Mouse (Mus musculus) erythroid progenitor cell, adult 5-6 weeks (primary cell): Measurements from ENCODE around the gene Pde4a. TPM values are rescaled to one million over a fixed set of nuclear protein-coding genes. Genes with fewer than 3 reads are reported as not detected.
A peak's percentile ranks its signal among the peaks of the same experiment; 100 is the strongest.
"Not testable (repeated sequence)": the region's sequence is repeated elsewhere in the genome, so short reads cannot be mapped to it uniquely, and the experiment has no call there.

Experiments used
- ATAC-seq: replicated peaks from 2 replicates; pipeline ENCODE4 v1.8.0; 2016; ENCODE audit warnings: moderate number of reproducible peaks, mild to moderate bottlenecking, moderate TSS enrichment, inconsistent platforms; ENCODE audit not compliant: poor library complexity, low FRiP score, severe bottlenecking
- total RNA-seq, 2 experiments: library from RNA; stranded (forward) in 1 of 2; stranded (reverse) in 1 of 2; fragments of 150-400 nt in 1 of 2; fragments of 186-747, 209-891 nt in 1 of 2; gene quantifications; 2 replicates each; pipeline versions ENCODE4 v1.2.3 to v1.2.4; 2015 to 2017; ENCODE audit warnings: low replicate concordance in 2 of 2

Pde4a gene
- total RNA-seq, 2 experiments from 2014 or later, result 0.15 to 4.6 TPM

- ATAC-seq, result no peak
These were observed 72.7 kb downstream of the Pde4a start for GRCm38 (mm10) chr9:21238004-21238732.

GRCm38 (mm10) chr9:21238733-21239464 lies 73.4 kb downstream of the Pde4a start, which contains the start of gene Keap1:
Gene Keap1 (minus strand): TSS chr9:21239361.
- ATAC-seq, result peak; percentile 73

DNA sequence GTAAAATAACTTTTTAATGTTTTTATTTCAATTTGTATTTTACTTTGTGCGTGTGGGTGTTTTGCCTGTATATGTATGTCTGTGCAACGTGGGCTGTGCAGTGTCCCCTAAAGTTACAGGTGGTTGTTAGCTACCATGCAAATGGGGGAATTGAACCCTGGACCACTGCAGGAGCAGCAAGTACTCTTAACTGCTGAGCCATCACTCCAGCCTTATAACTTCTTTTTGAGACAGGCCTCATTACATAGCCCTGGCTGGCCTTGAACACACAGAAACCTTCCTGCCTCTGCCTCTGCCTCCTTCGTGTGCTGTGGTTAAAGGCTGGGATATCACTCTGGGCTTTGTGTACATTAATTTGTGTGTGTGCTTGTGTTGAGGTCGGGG lies 73.9 kb downstream of the Pde4a start:
- ATAC-seq, result peak; percentile 6; the same call in 1 of the 2 replicates

DNA sequence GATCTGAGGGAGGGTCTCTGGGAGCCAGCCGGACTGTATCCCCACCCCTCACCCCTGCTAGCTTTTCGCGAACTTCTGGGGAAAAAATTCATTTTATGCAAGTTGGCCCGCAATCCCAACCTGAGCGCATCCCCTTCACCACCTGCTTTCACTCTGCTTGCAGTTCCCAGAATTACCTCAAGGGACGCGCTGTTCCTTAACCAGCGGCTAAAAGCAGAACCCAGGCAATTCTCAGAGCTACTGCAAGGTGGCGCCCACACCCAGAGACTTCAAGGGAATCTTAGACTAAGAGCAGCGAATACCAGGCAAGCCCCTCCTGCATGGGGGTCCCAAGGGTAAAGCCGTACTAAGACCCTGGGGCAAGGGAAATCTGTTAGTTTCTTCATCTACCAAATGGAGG lies 75.8 kb downstream of the Pde4a start:
- ATAC-seq, result peak; percentile 75

DNA sequence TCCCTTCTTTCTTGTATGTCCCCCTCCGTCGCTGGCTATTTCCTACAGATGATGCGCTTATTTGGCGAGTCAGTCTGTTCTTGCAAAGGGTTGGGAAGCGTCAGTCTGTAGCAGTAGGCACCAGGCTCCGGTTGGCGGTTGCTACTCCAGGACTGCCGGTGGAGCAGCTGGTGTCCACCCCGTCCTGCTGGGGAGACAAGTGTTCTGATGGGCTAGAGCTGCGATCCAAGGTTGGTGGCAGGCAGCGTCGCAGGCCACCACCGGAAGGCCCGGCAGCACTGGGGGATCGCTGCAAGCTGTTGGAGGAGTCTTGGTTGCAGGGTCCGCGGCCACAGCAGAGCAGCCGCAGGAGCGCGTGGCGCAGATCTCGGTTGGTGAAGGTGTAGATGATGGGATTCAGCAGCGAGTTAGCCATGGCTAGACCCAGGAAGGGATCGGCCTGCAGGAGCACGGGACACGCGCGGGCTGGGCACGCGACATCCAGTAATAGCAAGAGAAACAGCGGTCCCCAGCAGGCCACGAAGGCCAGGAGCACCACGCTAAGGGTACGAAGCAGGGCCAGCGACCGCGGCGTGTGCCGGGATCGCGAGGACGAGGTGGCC lies 78.4 kb downstream of the Pde4a start:
- no peak for ATAC-seq

DNA sequence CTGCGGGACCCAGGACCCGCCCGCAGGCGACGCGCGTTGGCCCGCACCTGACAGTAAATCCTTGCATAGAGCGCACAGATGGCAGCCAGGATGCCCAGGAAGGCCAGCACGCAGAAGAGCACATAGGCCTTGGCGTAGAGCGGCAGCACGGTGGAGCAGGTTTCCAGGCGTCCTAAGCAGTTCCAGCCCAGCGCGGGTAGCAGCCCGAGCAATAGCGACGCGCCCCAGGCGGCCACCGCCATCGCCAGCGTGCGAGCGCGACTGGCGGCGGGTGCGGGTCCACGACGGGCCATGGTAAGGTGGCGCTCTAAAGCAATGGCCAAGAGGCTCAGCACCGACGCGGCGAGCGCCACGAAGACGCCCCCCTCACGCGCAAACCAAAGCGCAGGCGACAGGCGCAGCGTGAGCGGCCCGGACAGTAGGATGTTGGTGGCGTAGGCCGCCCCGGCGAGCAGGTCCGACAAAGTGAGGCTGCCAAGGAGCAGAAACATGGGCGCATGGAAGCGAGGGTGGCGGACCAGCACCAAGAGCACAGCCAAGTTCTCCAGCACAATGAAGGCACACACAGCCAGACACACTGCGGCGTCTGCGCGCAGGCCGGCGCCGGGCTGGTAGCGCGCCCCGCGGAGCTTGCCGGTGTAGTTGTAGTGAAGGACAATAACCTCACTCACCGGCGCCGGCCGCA lies 79.1 kb downstream of the Pde4a start:
- no peak for ATAC-seq

DNA sequence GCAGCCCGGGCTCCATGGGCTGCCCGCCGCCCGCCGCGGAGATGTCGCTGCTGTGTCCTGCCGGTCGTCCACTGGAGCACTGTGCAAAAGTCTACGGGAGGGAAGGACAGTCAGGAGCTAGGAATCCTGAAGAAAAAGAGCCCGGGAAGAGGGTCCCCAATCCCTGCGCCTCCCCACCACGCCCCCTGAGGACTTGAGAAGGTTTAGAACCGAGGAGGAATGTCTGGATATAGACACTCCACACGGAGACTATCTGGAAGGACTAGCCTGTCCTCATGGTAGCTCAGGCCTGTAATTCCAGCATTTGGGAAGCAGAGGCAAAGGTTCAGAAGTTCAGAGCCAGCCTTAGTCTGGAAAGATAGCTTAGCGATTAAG lies 79.6 kb downstream of the Pde4a start:
- ATAC-seq, result no peak

DNA sequence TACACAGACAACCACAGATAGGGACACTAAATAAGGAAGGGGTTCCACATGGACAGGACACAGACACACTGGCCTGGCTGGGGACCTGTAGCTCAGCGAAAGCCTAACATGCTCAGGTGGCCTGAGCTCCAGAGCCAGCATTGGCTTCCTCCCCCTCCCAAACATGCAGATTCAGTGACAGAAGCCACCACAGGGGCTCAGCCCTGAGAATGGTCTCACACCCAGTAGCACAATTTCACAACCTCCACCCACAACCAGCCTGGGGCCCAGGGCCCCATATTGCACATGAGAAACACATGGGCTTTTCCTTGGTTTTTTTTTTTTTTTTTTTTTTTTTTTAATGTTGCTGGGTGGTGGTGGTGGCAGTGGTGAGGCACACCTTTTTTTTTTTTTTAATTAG lies 80.8 kb downstream of the Pde4a start:
- no peak for ATAC-seq

DNA sequence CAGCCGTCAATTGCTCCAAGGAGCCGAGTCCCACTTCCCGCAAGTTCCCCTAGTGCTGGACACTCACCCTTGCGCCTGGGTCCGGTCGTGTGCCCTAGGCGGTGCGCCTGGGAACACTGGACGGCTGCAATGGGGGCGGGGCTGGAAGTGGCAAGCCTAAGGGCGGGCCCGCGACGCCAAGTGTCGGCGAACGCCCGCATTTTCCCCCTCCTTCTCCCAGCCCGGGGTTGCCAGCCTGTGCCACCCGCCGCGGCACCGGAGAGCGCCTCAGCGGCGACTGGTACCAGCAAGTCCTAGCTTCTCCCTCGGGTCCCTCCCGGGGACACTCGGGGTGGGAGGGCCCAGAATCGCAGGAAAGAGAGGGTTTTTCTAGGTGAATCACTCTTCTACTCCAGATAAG lies 82.8 kb downstream of the Pde4a start, which contains the start of gene S1pr5:
Gene S1pr5, minus strand, starts transcription at position 118 of the 400 bp plus-strand sequence.
- peak; percentile 40; the same call in 1 of the 2 replicates for ATAC-seq

DNA sequence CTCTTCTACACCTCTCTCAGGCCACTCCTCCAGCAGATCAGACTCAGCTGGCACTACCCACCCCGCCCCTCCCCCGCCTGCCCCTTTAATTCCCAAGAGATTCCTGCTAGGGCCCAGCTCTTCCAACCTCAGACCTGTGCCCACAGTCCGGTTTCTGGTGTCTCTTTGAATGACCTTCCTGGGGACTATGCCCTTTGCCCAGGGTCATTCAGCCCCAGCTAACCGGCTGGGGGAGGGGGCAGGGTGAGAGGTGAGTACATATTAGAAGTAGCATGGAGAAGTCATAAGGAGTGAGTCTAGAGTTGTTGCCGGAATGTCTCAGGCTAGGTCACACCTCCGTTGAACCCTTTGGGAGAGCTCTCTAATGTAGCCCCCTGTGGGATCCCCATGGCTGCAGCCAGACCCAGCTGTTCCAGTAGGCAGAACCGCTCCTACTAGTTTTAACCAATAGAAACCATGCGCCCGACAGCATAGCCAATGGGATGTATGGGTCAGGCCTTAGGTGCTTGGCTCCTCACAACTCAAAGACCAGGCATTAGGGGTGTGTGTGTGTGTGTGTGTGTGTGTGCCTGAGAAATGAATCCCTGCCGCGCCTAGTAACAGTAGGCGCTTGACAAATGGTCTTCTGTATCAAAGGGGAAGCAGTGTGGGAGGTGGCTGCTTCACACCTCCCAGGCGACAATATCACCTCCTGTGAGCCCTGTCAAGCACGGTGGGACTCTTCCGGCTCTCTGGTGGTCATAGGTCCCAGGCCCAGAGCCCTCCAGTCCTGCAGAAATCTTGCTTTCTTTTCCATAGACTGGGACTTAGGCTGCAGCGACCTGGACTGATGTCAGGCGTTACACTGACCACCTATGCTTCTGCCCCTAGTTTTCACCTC lies 84.4 kb downstream of the Pde4a start:
- ATAC-seq, result no peak

DNA sequence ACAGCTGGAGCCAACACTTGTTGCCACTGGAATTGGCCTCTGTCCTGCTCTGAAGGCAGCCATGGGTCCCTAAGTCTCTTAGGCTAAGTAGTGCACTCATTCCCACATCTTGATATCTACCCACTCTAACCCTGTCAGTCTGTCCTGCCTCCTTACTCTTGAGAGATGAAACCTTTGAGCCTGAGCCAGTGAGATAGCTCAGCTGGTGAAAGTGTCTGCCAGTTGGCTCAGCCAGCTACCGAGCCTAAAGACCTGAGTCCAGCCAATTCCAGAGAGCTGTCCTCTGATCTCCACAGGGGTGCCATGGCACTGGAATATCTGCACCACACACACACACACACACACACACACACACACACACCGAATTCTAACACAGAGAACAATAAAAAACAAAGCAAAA lies 85.0 kb downstream of the Pde4a start:
- no peak for ATAC-seq

GRCm38 (mm10) chr9:21251116-21251735 lies 85.7 kb downstream of the Pde4a start:
- 0 out of 2 replicates have a peak, but pooled peaks have one; percentile 46 for ATAC-seq

DNA sequence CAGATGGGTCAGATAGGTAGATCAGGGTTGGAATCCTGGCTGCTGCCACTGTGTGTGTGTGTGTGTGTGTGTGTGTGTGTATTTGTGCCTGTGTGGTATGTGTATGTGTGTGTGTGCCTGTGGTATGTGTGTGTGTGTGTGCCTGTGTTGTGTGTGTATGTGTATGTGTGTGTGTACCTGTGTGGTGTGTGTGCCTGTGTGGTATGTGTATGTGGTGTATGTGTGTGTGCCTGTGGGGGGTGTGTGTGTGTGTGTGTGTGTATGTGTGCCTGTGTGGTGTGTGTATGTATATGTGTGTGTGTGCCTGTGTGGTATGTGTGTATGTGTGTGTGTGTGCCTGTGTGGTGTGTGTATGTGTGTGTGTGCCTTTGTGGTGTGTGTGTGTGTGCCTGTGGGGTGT lies 89.2 kb downstream of the Pde4a start:
- ATAC-seq, result no peak

DNA sequence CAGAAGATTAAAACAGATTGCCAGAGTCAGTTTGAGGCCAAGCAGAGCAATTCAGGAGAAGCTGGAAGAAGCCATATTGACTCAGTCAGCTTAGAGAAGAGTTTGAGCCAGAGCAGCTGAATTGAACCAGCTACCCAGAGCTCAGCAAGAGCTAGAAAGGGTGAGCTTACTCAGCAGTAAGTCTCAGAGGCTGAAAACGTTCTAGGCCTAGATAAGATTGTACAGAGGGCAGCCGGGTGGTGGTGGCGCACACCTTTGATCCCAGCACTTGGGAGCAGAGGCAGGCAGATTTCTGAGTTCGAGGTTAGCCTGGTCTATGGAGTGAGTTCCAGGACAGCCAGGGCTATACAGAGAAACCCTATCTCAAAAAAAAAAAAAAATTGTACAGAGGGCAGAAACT lies 90.8 kb downstream of the Pde4a start:
- not testable (repeated sequence) for ATAC-seq

DNA sequence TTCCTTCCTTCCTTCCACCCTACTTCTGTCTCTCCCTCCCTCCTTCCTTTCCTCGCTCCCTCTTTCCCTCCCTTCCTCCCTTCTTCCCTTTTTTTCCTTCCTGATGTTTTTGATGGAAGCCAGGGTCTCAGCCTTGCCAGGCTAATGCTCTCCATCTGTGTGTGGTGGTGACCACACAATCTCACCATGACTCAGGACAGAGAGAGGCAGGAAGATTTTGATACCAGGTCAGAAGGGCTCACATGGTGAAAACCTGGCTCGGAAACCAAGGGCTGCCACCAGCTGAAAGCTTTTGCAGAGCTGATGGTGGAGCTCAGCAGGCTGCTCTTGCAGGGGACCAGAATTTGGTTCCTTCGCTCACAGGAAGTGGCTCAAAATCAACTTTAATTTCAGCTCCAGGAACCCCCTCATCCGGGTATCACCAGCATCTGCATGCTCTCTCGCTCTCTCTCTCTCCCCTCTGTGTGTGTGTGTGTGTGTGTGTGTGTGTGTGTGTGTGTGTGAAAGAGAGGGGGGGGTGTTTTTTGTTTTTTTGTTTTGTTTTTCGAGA lies 95.1 kb downstream of the Pde4a start:
- ATAC-seq, result no peak

DNA sequence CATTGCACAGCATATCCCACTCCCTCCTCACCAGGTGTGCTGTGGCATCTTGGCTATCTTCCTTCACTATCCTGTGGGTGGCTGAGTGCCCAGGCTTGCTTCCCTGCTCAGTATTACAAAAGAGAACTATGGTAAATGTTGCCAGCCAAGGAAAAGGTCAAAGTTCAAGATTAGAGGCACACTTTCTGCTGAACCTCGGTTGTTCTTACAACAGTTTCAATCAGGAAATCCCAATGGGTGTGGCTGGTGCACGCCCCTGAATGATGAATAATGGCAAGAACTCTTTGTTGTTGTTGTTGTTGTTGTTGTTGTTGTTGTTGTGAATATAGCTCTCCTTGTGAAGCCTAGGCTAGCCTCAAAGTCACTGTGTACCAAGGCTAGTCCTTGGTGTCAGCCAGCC lies 96.3 kb downstream of the Pde4a start:
- ATAC-seq, result no peak
